Mouse (Mus musculus) layer of hippocampus, adult 18-20 months (tissue): ENCODE results near the gene Gm21972. TPM values are rescaled to one million over a fixed set of nuclear protein-coding genes. Genes with fewer than 3 reads are reported as not detected.

ENCODE experiments used
- total RNA-seq, 2 experiments: library from RNA; stranded (reverse); gene quantifications; 2 replicates each; pipeline ENCODE4 v1.2.3; 2021

The Gm21972 gene
- total RNA-seq, 2 experiments from 2014 or later = 5.2 to 6.1 TPM

Other genes starting within 250 kb of the Gm21972 start
- 100 to 1,000 TPM; 867 to 891 TPM for gene Itm2c, start 239.4 kb upstream of the Gm21972 start, total RNA-seq
- gene 4933407L21Rik, start 205.2 kb upstream of the Gm21972 start, total RNA-seq = 1 to 10 TPM; 3.3 to 4.1 TPM
- under 1 TPM in 1 of 2 experiments, not detected in 1; 0.08 TPM for gene Gpr55, start 172.6 kb upstream of the Gm21972 start, total RNA-seq
- gene Spata3, start 116.8 kb upstream of the Gm21972 start, total RNA-seq = under 1 TPM; 0.30 to 0.91 TPM
- 10 to 100 TPM; 12.2 to 12.3 TPM for gene 2810459M11Rik, start 87.8 kb upstream of the Gm21972 start, total RNA-seq
- gene Psmd1, start 69.2 kb upstream of the Gm21972 start, total RNA-seq = 100 to 1,000 TPM; 108 to 110 TPM
- not detected for gene Htr2b, start 21.7 kb upstream of the Gm21972 start, total RNA-seq
- gene Armc9, start 21.1 kb downstream of the Gm21972 start, total RNA-seq = 10 to 100 TPM; 34.5 to 35.6 TPM
- gene B3gnt7, start 169.2 kb downstream of the Gm21972 start, total RNA-seq = under 1 TPM; 0.76 to 0.89 TPM
- gene Ncl, start 225.8 kb downstream of the Gm21972 start, total RNA-seq = 100 to 1,000 TPM; 139 to 140 TPM